Mouse (Mus musculus): ENCODE measurements around the gene Rin2.

DNA sequence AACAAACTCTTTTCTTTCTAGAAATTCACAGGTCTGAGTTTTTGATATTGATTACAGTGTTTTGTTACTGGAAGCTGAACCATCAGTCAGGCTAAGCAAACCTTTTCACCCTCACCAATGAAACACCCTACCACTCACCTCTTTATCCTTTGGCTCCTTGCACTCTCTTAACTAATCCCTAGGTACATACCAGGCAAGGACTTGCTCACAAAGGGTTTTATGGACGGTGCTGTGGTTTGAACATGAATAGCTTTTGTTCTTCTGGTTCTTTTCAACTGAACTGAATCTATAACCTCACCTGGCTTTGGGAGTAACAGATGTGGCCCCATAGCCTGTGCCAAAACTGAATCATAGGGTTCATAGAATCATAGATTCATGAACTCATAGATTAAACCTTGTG is 71.4 kb downstream of the Rin2 start:
- no peak for TF ChIP-seq CTCF (IDR thresholded peaks at IDR 0.05; ENCODE audit: borderline replicate concordance, insufficient read depth, low read depth, low read length)
- no peak for TF ChIP-seq POLR2A (IDR thresholded peaks at IDR 0.05; ENCODE audit: borderline replicate concordance, insufficient read depth, low read length)
